Mouse (Mus musculus) kidney, postnatal 14 days (tissue): ENCODE measurements around the gene Gm8332.
"Not testable (repeated sequence)": the region's sequence is repeated elsewhere in the genome, so short reads cannot be mapped to it uniquely, and the experiment has no call there.

Source experiments
- DNase-seq: peaks from one replicate; pipeline ENCODE4 v3.0.0; 2022; ENCODE audit warnings: mixed read lengths

Gene Gm8332

GRCm38 (mm10) chr12:88250000-88250399, at the start of gene Gm8332:
Gm8332 (minus strand) TSS chr12:88250100.
- DNase-seq = not testable (repeated sequence)

GRCm38 (mm10) chr12:88297171-88297570, 47.3 kb upstream of the Gm8332 start:
- not testable (repeated sequence) for DNase-seq

GRCm38 (mm10) chr12:88293082-88293481, 43.2 kb upstream of the Gm8332 start:
- not testable (repeated sequence) for DNase-seq

- not testable (repeated sequence) for DNase-seq
Observed at GRCm38 (mm10) chr12:88285224-88285623, 35.3 kb upstream of the Gm8332 start.

GRCm38 (mm10) chr12:88274400-88274799, 24.5 kb upstream of the Gm8332 start, which contains the start of gene Gm5662:
Gm5662 (minus strand) TSS chr12:88274500.
- DNase-seq = not testable (repeated sequence)

GRCm38 (mm10) chr12:88257241-88257640, 7.3 kb upstream of the Gm8332 start:
- DNase-seq = no peak

GRCm38 (mm10) chr12:88255917-88256316, 6.0 kb upstream of the Gm8332 start:
- not testable (repeated sequence) for DNase-seq

GRCm38 (mm10) chr12:88245786-88246185, 4.1 kb downstream of the Gm8332 start:
- DNase-seq = not testable (repeated sequence)

- DNase-seq = not testable (repeated sequence)
Observed at GRCm38 (mm10) chr12:88242940-88243339, 7.0 kb downstream of the Gm8332 start.

GRCm38 (mm10) chr12:88219445-88219844, 30.5 kb downstream of the Gm8332 start:
- DNase-seq = no peak

- DNase-seq = not testable (repeated sequence)
Observed at GRCm38 (mm10) chr12:88218059-88218458, 31.8 kb downstream of the Gm8332 start.

GRCm38 (mm10) chr12:88214641-88215040, 35.3 kb downstream of the Gm8332 start:
- DNase-seq = no peak

GRCm38 (mm10) chr12:88211458-88211857, 38.4 kb downstream of the Gm8332 start:
- not testable (repeated sequence) for DNase-seq

- no peak for DNase-seq
Observed at GRCm38 (mm10) chr12:88202856-88203255, 47.0 kb downstream of the Gm8332 start.
